Mouse (Mus musculus) spleen, adult 2 months (tissue): Measurements from ENCODE around the gene Gbx1.

Experiments
- CTCF ChIP-seq: fragments of 200-500 bp; IDR thresholded peaks from 2 replicates; pipeline ENCODE4 v1.5.1; 2011; ENCODE audit warnings: mild to moderate bottlenecking, inconsistent platforms; ENCODE audit not compliant: insufficient read depth, insufficient read length, insufficient replicate concordance; ENCODE audit errors: extremely low read depth
- POLR2A ChIP-seq: fragments of 200-500 bp; IDR thresholded peaks from 2 replicates; pipeline ENCODE4 v1.6.1; 2011; ENCODE audit warnings: low read depth, low read length, inconsistent platforms

DNA sequence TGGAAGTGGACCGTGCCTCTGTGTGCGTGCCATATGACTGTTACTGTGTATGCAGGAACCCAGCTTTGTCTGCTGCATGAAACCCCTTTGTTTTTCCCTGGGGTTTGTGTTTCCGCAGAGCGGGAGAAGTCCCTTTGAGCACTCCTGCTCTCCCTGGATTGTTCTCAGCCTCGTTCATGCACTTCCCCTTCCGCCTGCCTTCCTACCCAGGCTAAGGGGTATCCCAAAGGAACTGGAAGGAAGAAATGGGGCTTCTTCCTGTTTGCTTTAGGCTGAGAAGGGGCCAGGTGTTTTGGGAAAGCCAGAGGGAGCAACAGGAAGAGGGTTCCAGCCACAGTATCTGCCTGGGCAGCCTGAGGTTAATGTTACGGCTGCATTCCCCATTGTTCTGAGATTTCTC, 71.4 kb downstream of the Gbx1 start:
- TF ChIP-seq CTCF: no peak
- TF ChIP-seq POLR2A: no peak
